Mouse (Mus musculus) embryo, embryonic 11 days (tissue): ENCODE results near the gene Susd4.

Source experiments
- DNase-seq: peaks from one replicate; pipeline ENCODE4 v3.0.0-alpha.2; 2015

Gene Susd4

GRCm38 (mm10) chr1:182787030-182787429 is 23.4 kb downstream of the Susd4 start:
- DNase-seq: no peak

- no peak for DNase-seq
Measured at GRCm38 (mm10) chr1:182788896-182789295, 25.2 kb downstream of the Susd4 start.

- DNase-seq: peak; percentile 86
Measured at GRCm38 (mm10) chr1:182792521-182793071, 28.9 kb downstream of the Susd4 start.

- DNase-seq: no peak
Measured at GRCm38 (mm10) chr1:182794221-182794620, 30.6 kb downstream of the Susd4 start.

GRCm38 (mm10) chr1:182794628-182795027 is 31.0 kb downstream of the Susd4 start:
- DNase-seq: no peak

- DNase-seq: no peak
Measured at GRCm38 (mm10) chr1:182797048-182797447, 33.4 kb downstream of the Susd4 start.

- no peak for DNase-seq
Measured at GRCm38 (mm10) chr1:182801590-182801989, 37.9 kb downstream of the Susd4 start.

- DNase-seq: no peak
Measured at GRCm38 (mm10) chr1:182802891-182803290, 39.2 kb downstream of the Susd4 start.

- DNase-seq: no peak
Measured at GRCm38 (mm10) chr1:182813991-182814390, 50.3 kb downstream of the Susd4 start.

- DNase-seq: no peak
Measured at GRCm38 (mm10) chr1:182814566-182814965, 50.9 kb downstream of the Susd4 start.

GRCm38 (mm10) chr1:182817106-182817505 is 53.4 kb downstream of the Susd4 start:
- DNase-seq: no peak

GRCm38 (mm10) chr1:182817624-182818023 is 54.0 kb downstream of the Susd4 start:
- no peak for DNase-seq

- DNase-seq: peak; percentile 21
Measured at GRCm38 (mm10) chr1:182818931-182819330, 55.3 kb downstream of the Susd4 start.

- DNase-seq: no peak
Measured at GRCm38 (mm10) chr1:182822729-182823128, 59.1 kb downstream of the Susd4 start.

GRCm38 (mm10) chr1:182823723-182824421 is 60.2 kb downstream of the Susd4 start:
- no peak for DNase-seq

GRCm38 (mm10) chr1:182826557-182826956 is 62.9 kb downstream of the Susd4 start:
- no peak for DNase-seq

GRCm38 (mm10) chr1:182838061-182838460 is 74.4 kb downstream of the Susd4 start:
- no peak for DNase-seq

GRCm38 (mm10) chr1:182839332-182839929 is 75.8 kb downstream of the Susd4 start:
- DNase-seq: peak; percentile 24

GRCm38 (mm10) chr1:182840011-182840410 is 76.4 kb downstream of the Susd4 start:
- no peak for DNase-seq

GRCm38 (mm10) chr1:182840606-182841005 is 76.9 kb downstream of the Susd4 start:
- no peak for DNase-seq

GRCm38 (mm10) chr1:182849556-182849955 is 85.9 kb downstream of the Susd4 start:
- DNase-seq: no peak

GRCm38 (mm10) chr1:182850080-182850479 is 86.4 kb downstream of the Susd4 start:
- no peak for DNase-seq

GRCm38 (mm10) chr1:182852158-182852557 is 88.5 kb downstream of the Susd4 start:
- DNase-seq: peak; percentile 47

GRCm38 (mm10) chr1:182856636-182857035 is 93.0 kb downstream of the Susd4 start:
- DNase-seq: no peak
